Mouse (Mus musculus) left cerebral cortex, adult 18-20 months (tissue): Measurements from ENCODE around the gene Plppr2. TPM values are rescaled to one million over a fixed set of nuclear protein-coding genes. Genes with fewer than 3 reads are reported as not detected.

Experiments used
- DNase-seq, 2 experiments: peaks; one replicate each; pipeline ENCODE4 v3.0.0; 2021 to 2022; ENCODE audit warnings: low spot score in 2 of 2, mixed read lengths in 1 of 2
- total RNA-seq, 2 experiments: library from RNA; stranded (reverse); gene quantifications; 2 replicates each; pipeline ENCODE4 v1.2.3; 2021

Gene Plppr2
- total RNA-seq, 2 experiments from 2014 or later: 171 to 178 TPM

DNA sequence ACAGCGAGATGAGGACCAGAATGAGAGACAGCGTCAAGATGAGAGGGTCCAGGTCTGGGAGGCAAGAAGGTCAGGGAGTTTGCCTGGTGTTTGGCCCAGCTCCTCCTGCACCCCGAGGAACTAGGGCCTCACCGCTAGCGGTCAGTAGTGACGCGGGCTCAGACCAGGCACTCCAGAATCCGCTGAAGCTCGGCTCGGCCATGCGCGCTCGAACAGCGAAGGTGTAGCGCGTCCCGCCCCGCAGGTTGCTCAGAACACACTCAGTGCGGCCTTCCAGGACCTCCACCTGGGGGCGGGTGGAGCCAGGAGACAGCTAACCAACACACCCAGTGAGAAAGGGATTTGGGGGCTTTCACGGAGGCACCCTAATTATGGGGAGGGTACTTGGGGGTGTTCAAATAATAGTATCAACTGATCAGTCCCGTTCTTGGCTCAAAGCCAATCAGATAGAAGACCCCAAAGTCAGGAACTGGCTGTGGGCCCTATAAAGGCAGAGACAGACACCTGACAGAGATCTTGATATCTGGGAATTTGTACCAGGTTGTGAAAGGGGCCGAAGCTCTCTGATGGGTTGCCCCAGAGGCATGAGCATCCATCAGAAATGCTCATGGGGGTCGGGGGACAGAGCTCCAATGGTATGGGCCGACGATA lies 23.9 kb downstream of the Plppr2 start:
- DNase-seq: no peak

DNA sequence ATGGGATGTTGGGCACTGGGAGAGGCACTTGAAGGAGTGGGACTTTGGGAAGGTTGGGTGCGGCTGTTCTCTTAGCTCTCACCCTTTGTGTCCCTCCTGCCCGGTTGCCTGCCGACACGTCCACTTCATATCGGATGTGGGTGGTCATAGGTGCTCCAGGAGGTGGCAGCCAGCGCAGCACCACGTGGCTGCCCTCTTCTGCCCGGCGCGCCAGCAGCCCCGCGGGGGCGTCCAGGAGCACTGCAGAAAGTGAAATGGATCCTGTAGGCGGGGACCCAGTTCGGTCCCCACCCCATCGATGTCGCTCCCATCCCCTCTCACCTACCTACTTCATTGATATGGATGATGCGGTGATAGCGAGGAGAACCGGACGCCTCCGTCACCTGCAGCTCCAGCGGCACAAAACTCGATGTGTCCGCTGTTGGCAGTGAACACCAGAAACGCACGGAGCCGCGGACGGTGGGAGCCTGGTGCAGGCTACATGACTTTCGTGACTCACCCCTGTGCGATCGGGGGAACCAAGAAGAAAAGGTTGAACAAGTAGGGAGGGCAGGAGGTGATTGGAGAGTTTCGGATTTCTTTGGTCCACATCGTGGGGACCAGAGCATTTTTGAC lies 24.6 kb downstream of the Plppr2 start:
- no peak for DNase-seq

DNA sequence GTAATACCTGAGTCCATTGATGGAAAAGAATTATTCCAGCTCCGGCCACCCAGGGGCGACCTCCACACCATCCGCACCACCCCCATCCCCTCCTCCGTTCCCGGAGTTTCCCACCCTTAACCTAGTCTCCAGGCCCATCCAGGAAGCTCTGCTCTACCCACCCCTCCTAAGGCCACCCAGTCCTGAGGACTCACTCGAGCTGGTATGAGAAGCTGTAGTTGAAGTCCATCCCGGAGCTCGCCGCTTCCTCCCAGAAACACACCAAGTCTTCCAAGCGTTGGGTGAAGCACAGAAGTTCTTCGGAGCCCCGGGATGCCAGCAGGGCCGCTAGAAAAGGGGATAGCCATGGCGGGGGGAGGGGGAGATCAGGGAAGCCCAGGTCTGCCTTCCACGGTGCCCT lies 25.2 kb downstream of the Plppr2 start:
- no peak for DNase-seq

DNA sequence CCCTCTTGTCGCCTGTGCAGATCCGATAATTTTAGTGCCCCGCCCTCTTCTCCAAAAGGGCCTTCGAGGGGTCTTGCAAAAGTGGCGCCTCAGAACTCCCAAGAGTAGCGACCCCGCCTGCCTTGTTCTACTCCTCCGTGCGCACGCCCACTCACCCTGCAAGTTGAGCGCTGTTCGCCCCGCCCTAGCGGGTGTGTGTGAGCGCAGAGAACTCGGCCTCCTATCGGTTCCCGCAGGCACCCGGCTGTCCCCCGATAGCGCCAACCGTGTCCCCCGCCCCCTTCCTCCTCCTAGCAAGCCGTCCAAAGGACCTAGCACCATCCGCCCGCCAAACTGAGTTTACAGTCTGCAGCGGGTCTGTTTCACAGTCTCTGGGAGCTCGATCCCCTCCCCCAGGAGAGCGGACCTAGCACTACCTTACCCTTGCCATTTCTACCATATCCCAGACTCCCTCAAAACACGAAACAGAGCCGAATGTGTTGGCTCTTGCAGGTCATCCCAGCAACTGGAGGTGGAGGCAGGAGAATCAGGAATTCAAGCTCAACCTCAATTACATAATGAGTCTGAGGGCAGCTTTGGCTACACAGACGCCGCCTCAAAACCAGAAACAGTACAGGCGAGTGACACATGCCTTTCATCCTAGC lies 25.7 kb downstream of the Plppr2 start:
- peak; percentile 78 to 86 for DNase-seq

GRCm38 (mm10) chr9:21963417-21963816 lies 26.6 kb downstream of the Plppr2 start, which contains the start of gene Epor:
TSS of gene Epor (minus strand) at chr9:21963506.
- DNase-seq: no peak

DNA sequence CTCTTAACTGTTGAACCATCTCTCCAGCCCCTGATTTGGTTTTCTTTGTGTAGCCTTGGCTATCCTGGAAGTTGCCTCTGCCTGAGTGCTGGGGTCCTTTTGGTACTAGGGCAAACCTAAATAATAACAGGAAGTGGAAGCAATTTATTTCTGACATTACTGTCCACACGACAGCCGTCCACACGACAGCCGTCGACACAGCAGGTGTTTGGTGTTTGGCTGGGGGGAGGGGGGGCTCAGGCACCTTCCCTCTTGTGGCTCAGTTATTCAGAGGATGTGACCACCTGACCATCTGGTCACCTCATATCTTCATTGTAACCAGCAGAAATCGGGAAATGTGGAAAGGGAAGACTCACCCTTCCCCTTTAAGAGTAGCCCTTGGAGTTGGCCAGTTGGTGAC lies 32.0 kb downstream of the Plppr2 start:
- DNase-seq: no peak

GRCm38 (mm10) chr9:21969304-21969703 lies 32.5 kb downstream of the Plppr2 start:
- no peak for DNase-seq

DNA sequence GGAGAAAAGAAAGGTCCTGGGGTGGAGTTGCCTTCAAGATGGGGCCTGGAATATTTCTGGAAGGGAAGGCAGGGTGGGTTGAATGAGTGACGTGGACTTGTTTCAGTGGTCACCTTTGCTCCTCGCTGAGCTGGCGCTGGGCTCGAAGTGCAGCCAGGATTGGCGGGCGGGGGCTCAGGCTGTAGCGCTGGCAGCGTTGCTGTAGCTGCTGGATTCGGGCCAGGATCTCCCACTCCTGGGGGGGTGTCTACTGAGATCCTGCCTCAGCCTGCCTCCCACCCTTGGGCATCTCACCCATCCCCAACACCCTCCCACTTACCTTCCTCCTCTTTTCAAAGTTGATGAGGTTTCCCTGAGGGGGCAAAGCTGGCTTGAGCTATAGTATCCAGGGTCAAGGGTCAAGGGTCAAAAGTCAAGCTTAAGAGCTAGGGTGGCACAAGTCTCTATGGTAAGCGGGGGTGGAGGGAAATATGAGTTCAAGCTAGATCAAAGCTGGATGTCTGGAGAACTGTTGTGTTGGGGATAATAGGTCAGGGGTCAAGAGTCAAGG lies 39.9 kb downstream of the Plppr2 start:
- DNase-seq: no peak

- DNase-seq: no peak
These were observed 40.5 kb downstream of the Plppr2 start for GRCm38 (mm10) chr9:21977331-21977730.

- no peak for DNase-seq
These were observed 41.1 kb downstream of the Plppr2 start for GRCm38 (mm10) chr9:21977972-21978371.

DNA sequence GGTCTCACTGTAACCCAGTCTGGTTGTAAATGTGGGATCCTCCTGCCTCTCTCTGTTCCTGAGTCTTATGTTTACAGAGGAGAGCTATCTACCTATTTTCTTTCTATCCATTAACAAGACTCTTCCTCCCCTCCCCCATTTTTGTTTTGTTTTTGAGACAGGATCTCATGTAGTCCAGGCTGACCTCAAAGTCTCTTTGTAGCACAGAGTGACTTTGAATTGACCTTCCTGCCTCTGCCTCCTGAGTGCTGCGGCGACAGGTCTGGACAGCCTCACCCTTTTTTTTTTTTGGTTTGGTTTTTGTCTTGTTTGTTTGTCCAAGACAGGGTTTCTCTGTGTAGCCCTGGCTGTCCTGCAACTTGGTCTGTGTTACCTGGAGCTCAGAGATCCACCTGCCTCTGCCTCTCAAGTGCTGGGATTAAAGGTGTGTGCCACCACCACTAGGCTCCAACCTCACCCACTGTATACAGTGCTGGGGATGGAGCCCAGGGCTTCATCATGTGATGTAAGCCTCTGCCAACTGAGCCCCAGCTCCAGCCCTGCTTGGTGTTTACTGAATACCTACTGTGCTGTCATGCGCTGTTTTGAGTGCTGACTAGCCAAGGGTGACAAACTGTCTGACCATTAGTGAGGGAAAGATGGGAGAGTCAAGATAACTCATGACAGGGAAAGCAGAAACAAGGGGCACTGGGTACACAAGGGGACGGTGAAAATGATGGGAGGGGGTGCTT lies 41.7 kb downstream of the Plppr2 start:
- no peak for DNase-seq

DNA sequence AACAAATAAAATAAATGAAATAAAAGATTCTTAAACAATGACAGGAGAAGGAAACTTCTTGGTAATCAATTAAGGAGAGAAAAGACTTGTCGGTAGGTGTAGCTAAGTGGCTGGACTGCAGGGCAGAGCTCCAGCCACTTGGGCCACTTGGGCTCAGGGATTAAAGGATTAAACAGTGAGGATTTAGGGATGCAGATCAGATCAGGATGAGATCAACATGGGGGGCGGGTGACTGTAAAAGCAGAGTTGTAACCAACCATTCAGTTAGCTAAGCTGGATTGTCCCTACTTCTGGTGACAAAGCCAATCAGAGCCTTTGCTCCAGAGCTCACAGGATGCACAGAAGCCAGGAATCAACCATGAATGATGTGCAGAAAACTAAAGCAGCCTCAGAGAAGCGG lies 47.1 kb downstream of the Plppr2 start:
- no peak for DNase-seq

DNA sequence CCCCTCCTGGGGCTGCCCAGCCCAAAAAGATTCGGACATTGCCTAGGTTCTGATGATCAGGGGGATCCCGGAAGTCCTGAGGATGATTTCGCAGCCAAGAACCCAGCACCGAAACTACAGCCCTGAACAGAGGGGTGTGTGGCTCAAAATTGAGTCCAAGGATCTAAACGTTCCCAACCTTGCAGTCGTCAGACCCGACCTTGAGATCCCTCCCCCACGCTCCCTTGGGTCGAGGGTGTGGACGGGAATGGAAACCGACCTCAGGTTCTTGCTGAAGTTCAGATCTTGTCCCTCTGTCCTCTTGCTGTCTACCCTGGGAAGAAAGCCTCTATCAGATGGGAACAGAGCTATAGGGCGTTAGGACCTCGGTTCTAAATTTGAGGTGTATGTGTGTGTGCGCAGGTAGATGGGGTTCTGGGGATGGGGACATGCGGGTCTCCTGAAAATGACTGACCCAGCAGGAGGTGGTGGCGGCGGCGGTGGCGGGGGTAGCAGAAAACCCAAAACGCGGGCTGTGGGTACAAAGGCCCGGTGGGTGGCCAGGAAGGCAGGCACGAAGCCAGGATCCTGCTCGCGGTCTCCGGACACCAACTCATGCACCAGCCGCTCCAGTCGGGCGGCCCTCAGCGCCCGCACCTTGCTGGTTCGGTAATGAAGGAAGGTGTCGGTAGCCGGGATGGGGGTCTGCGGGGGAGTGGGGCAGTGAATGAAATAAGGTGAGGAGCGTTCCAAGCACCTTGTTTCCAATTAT lies 50.9 kb downstream of the Plppr2 start:
- DNase-seq: no peak

GRCm38 (mm10) chr9:21988421-21989101 lies 51.7 kb downstream of the Plppr2 start:
- no peak for DNase-seq

DNA sequence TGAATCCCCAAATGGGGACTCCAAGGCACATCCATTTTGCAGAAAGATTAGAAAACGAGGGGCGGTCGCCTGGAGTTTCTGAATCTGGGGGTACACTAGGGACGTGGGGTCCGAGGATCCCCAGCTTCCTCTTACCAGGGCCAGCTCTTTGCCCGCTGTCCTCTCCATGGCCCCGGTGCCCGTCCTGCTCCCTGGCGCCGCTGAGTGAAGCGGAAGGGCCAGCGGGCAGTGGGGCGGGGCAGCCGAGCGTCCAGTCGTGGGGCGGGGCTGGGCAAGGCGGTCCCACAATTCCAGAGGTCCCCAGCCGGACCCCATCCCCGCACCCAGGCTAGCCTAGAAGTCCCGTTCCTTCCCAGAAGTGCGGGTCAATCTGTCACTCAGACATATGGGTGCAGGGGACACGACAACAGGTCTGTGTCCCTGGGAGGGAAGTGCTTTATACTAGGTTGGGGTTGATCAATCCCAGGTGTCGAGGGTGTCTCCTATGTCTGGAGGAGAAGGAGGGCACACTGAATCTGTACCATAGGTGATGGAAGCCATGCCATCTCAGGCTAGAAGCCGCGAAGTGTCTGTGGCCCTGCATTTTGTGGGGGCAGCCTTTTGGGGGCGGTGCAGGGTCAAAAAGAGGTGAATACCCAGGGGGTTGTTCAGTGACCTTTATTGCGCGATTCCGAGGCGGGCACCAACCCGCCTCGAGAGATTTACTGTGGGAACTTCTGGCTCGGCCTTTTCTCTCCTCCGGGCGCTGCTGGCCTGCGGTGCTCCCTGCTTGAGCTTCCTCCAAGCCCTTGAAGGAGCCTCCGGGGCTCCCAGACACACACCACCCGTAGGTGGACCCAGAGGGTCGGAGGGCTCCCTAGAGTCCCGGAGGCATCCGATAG lies 52.6 kb downstream of the Plppr2 start, which contains the start of gene Rgl3:
Gene Rgl3 (minus strand): TSS at position 217 of the 881 bp plus-strand sequence.
- DNase-seq: no peak

- DNase-seq: no peak
These were observed 55.4 kb downstream of the Plppr2 start for GRCm38 (mm10) chr9:21992227-21992626.

DNA sequence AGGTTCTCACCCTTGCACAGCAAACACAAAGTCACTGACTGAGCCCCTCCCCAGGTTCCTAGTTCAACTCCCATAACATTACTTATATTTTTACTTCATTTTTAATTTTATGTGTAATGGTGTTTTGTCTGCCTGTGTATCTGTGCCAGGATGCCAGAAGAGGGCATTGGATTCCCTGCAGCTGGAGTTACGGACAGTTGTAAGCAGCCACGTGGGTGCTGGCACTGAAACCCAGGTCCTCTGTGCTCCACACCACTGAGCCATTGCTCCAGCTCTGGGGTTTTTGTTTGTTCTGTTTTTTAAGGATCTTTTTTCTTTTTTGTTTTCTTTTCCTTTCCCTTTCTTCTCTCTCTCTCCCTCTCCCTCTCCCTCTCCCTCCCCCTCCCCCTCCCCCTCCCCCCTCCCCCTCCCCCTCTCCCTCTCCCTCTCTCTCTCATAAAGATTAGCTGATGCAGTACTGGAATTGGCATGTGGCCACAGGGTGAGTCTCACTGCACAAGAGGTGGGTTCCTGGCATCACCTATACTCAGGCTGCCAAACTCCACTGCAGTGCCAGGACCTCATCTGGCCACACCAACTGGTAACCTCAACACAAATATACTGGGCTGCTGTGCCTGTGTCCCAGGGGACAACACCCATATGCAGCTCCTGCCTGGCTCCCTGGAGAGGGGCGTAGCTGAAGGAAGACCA lies 59.5 kb downstream of the Plppr2 start:
- DNase-seq: no peak
